In the genomic region with DNA sequence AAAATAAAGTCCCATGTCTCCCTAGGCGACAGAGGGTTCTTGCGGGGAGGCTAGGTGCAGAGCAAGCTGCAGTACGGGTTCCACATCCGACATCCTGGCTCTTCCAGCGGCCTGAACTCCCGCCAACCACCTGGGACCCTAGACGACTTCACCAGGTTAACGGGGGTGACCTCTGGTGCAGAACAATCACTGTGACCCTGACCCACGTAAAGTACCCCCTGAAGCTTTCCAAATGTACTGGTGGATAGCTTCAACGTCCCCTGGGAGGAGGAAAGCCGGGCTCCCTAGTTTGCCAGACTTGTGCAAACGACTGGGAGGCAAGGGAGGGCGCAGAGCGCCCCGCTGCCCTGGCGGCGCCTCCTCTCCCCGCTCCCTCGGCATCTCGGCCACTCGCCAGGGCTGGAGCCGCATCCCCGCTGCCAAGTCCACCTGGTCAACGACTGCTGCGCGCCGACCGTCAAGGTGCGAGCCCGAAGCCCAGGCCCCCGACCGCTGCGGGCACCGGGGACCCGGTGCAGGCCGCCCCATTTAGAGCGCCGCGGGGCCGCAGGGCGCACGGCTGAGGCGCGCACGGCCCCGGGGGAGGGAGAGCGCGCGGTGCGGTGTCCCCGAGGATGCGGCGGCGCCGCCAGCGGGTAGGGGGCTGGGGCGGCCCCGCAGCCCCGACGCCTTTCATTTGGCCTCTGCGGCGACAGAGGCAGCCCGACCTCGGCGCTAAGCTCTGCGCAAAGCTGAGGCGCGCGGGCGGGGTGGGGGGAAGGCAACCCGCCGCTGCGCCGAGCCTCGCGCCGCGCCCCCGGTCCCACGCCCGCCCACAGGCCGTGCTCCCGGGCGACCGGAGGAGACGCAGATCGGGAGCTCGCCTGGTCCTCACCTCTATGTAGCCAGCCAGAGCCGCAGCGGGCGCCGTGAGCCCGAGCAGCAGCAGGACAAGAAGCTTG, we compare ENCODE assay signal across 8 mouse cellular contexts. TPM values are rescaled to one million over a fixed set of nuclear protein-coding genes. Genes with fewer than 3 reads are reported as not detected.
DNase-seq lines count a peak whose midpoint lies in the region; ATAC-seq lines count a peak whose summit lies in the region.

No protein-coding gene starts in this region.

- peak overlapping the region; percentile 95 for H3K4me2 ChIP-seq in forebrain, embryonic 14.5 days (ENCODE audit: low read length)

- WGBS in forebrain, embryonic 14.5 days: under 1% methylated on average over 60 of the region's 93 CpGs

- peak; percentile 45 for DNase-seq in NIH3T3 (ENCODE audit: low read depth)
- peak; percentile 75 for DNase-seq in cerebellum, adult 11 months
- peak; percentile 49 for DNase-seq in forebrain, embryonic 14.5 days (ENCODE audit: low spot score)
- peak; percentile 58 to 66 for DNase-seq in heart, postnatal 36 days
- peak; percentile 40 to 66 for DNase-seq in layer of hippocampus, postnatal 10 days (ENCODE audit: low spot score in 2 of 2)
- DNase-seq in lung, postnatal 4 days: peak; percentile 62 to 71
- peak; percentile 53 for DNase-seq in right cerebral cortex, postnatal 25 days

- intact Hi-C loops in heart, postnatal 36 days (cut with DNase I): loop anchor here (1.0 to 2.0 kb wide), 3 partner anchors 42 to 70 kb away; no protein-coding TSS in a partner anchor

- peak overlapping the region; percentile 89 for H3K4me3 ChIP-seq in forebrain, embryonic 14.5 days (ENCODE audit: low read depth, low read length)

- H3K27ac ChIP-seq in forebrain, embryonic 14.5 days (ENCODE audit: low read depth, low read length): peak overlapping the region; percentile 93

- no peaks in the 10 kb centered on the region for H3K9me3 ChIP-seq in forebrain, embryonic 14.5 days (replicated peaks; ENCODE audit: control insufficient read depth, low read length)

- H3K27me3 ChIP-seq in forebrain, embryonic 14.5 days (replicated peaks; ENCODE audit: control insufficient read depth, insufficient read depth, low read length): no peaks in the 10 kb centered on the region

- peaks cover 8% of the 10 kb centered on the region; the same call in 1 of the 2 replicates for H3K4me1 ChIP-seq in forebrain, embryonic 14.5 days (ENCODE audit: control insufficient read depth, insufficient read depth, low read length)

- H3K9ac ChIP-seq in forebrain, embryonic 14.5 days (ENCODE audit: low read length): peak overlapping the region; percentile 92

- no peaks in the 10 kb centered on the region for H3K36me3 ChIP-seq in forebrain, embryonic 14.5 days (ENCODE audit: control insufficient read depth, insufficient read depth, low read length)

- ATAC-seq in forebrain, embryonic 14.5 days: peak; percentile 52
- ATAC-seq in monocyte, adult 5-6 weeks (replicated peaks; ENCODE audit: insufficient number of reproducible peaks, low FRiP score, low TSS enrichment, poor library complexity, severe bottlenecking): no peak

RNA-seq across cellular contexts. Expression of a gene that starts 0.6 kb away (rescaled TPM):
- 208 and 237 TPM in 2 replicates for polyA plus RNA-seq in forebrain, embryonic 14.5 days (2014; fragmentation: Nextera tagmentation; extraction: Ambion mirVana)
- 100 to 1,000 TPM; 294 to 315 TPM for total RNA-seq in heart, postnatal 36 days (2021)
- 100 to 1,000 TPM; 420 to 448 TPM for total RNA-seq in layer of hippocampus, postnatal 10 days (2021)
- total RNA-seq in monocyte, adult 5-6 weeks (2017): 117 to 176 TPM (median 135 TPM) in 3 replicates
